Mouse (Mus musculus): ENCODE data around the gene Pomp. TPM values are rescaled to one million over a fixed set of nuclear protein-coding genes. Genes with fewer than 3 reads are reported as not detected.

Gene Pomp
- polyA plus RNA-seq (2015; fragmentation: Nextera tagmentation; extraction: Ambion mirVana), result 500 and 511 TPM in 2 replicates

GRCm38 (mm10) chr5:147860449-147861261, at the start of gene Pomp:
TSS of gene Pomp (plus strand) at chr5:147860461.
- Histone ChIP-seq H3K27ac (ENCODE audit: low read length) (peak within 1 kb of the TSS; percentile 80), H3K4me2 (ENCODE audit: low read length) (peak within 1 kb of the TSS; percentile 99), H3K36me3 (ENCODE audit: control insufficient read depth, insufficient read depth, low read length) (peaks cover 16% of the 10 kb centered on the region), H3K4me1 (ENCODE audit: control insufficient read depth, insufficient read depth, low read length) (peaks cover 12% of the 10 kb centered on the region), H3K4me3 (ENCODE audit: low read depth, low read length) (peak within 1 kb of the TSS; percentile 95), H3K27me3 (ENCODE audit: control insufficient read depth, insufficient read depth, low read depth, low read length) (no peaks in the 10 kb centered on the region), H3K9ac (ENCODE audit: low read depth, low read length) (peak within 1 kb of the TSS; percentile 79), H3K9me3 (replicated peaks; ENCODE audit: control insufficient read depth, low read length, poor library complexity, severe bottlenecking) (no peaks in the 10 kb centered on the region)
- ATAC-seq, result peak; percentile 96
- under 1% methylated on average over 68 of the region's 68 CpGs for WGBS

DNA sequence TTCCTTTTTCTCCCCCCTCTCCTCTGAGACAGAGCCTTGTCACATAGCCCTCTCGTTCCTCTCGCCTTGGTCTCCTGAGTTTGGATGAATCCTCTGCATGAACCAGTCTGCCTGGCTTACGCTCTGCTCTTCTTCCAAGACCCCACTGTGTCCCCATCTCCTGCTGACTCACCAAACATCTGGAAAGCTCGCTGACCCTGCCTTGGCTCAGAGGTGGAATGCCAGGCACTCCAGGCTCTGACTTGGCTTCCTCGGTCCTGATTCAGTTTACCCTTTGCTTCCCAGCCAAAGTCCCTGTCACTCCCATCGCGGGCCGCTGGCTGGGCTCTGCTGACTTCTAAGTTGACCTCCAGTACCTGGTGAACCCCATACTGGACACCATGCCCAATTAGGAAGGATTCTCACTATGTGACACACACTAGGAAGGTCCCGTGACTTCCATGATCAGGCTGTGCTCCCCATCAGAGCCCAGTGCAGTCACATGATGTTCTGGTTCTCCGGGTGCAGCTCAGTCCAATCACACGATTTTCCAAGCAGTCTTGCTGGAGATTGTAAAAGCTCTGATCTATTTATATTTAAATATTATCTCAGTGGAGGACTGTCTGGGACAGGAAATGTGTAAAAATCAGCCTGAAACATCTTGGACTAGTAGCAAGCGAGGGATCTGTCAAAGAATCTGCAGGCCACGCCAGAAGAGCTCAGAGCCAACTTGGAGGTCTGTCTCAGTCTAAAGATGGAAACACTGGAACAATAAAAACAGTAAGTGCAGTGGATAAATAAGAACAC, 47.8 kb upstream of the Pomp start:
- H3K4me3 ChIP-seq (ENCODE audit: low read depth, low read length), result no peak overlapping the region
- H3K4me1 ChIP-seq (ENCODE audit: control insufficient read depth, insufficient read depth, low read length), result no peaks in the 10 kb centered on the region
- WGBS, result 88% methylated on average over 13 of the region's 13 CpGs
- H3K4me2 ChIP-seq (ENCODE audit: low read length), result no peak overlapping the region
- no peak overlapping the region for H3K9ac ChIP-seq (ENCODE audit: low read depth, low read length)
- no peaks in the 10 kb centered on the region for H3K36me3 ChIP-seq (ENCODE audit: control insufficient read depth, insufficient read depth, low read length)
- no peaks in the 10 kb centered on the region for H3K27me3 ChIP-seq (ENCODE audit: control insufficient read depth, insufficient read depth, low read depth, low read length)
- no peak for ATAC-seq
- H3K9me3 ChIP-seq (replicated peaks; ENCODE audit: control insufficient read depth, low read length, poor library complexity, severe bottlenecking), result no peaks in the 10 kb centered on the region
- no peak overlapping the region for H3K27ac ChIP-seq (ENCODE audit: low read length)

DNA sequence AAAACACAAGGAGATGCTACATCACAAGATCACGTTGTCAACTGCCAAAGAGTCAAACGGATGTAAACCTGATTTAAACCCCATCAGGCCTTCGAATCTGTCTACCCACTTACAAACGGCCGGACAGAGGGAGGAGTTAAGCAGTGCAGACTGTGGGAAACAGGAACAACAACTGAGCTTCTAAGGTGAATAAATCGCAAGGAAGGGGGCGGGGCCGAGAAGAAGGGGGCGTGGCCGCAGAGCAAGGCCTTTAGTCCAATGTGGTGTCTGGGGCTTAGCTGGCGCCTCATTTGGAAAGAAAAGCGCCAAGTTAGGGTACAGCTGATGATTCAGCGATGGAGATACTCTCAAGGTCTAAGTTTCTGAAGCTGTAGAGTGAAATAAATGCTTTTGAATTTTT, 45.3 kb upstream of the Pomp start:
- no peak overlapping the region for H3K4me3 ChIP-seq (ENCODE audit: low read depth, low read length)
- H3K4me2 ChIP-seq (ENCODE audit: low read length), result no peak overlapping the region
- WGBS, result 86% methylated on average over 13 of the region's 13 CpGs
- no peak overlapping the region for H3K27ac ChIP-seq (ENCODE audit: low read length)
- no peaks in the 10 kb centered on the region for H3K36me3 ChIP-seq (ENCODE audit: control insufficient read depth, insufficient read depth, low read length)
- no peaks in the 10 kb centered on the region for H3K27me3 ChIP-seq (ENCODE audit: control insufficient read depth, insufficient read depth, low read depth, low read length)
- ATAC-seq, result no peak
- H3K4me1 ChIP-seq (ENCODE audit: control insufficient read depth, insufficient read depth, low read length), result no peaks in the 10 kb centered on the region
- H3K9ac ChIP-seq (ENCODE audit: low read depth, low read length), result no peak overlapping the region
- H3K9me3 ChIP-seq (replicated peaks; ENCODE audit: control insufficient read depth, low read length, poor library complexity, severe bottlenecking), result no peaks in the 10 kb centered on the region

GRCm38 (mm10) chr5:147815592-147815991, 44.7 kb upstream of the Pomp start:
- 85% methylated on average over 8 of the region's 8 CpGs for WGBS

GRCm38 (mm10) chr5:147816465-147816864, 43.8 kb upstream of the Pomp start:
- no peak overlapping the region for H3K4me3 ChIP-seq (ENCODE audit: low read depth, low read length)
- no peak overlapping the region for H3K4me2 ChIP-seq (ENCODE audit: low read length)
- no peaks in the 10 kb centered on the region for H3K27me3 ChIP-seq (ENCODE audit: control insufficient read depth, insufficient read depth, low read depth, low read length)
- H3K36me3 ChIP-seq (ENCODE audit: control insufficient read depth, insufficient read depth, low read length), result no peaks in the 10 kb centered on the region
- no peak overlapping the region for H3K9ac ChIP-seq (ENCODE audit: low read depth, low read length)
- no peaks in the 10 kb centered on the region for H3K9me3 ChIP-seq (replicated peaks; ENCODE audit: control insufficient read depth, low read length, poor library complexity, severe bottlenecking)
- WGBS, result 65% methylated on average over 4 of the region's 4 CpGs
- no peaks in the 10 kb centered on the region for H3K4me1 ChIP-seq (ENCODE audit: control insufficient read depth, insufficient read depth, low read length)
- ATAC-seq, result no peak
- H3K27ac ChIP-seq (ENCODE audit: low read length), result no peak overlapping the region

More at GRCm38 (mm10) chr5:147815592-147815991, 44.7 kb upstream of the Pomp start:
- no peaks in the 10 kb centered on the region for H3K9me3 ChIP-seq (replicated peaks; ENCODE audit: control insufficient read depth, low read length, poor library complexity, severe bottlenecking)
- H3K4me2 ChIP-seq (ENCODE audit: low read length), result no peak overlapping the region
- no peaks in the 10 kb centered on the region for H3K4me1 ChIP-seq (ENCODE audit: control insufficient read depth, insufficient read depth, low read length)
- no peaks in the 10 kb centered on the region for H3K36me3 ChIP-seq (ENCODE audit: control insufficient read depth, insufficient read depth, low read length)
- no peak for ATAC-seq
- H3K27me3 ChIP-seq (ENCODE audit: control insufficient read depth, insufficient read depth, low read depth, low read length), result no peaks in the 10 kb centered on the region
- H3K9ac ChIP-seq (ENCODE audit: low read depth, low read length), result no peak overlapping the region
- no peak overlapping the region for H3K27ac ChIP-seq (ENCODE audit: low read length)
- no peak overlapping the region for H3K4me3 ChIP-seq (ENCODE audit: low read depth, low read length)

DNA sequence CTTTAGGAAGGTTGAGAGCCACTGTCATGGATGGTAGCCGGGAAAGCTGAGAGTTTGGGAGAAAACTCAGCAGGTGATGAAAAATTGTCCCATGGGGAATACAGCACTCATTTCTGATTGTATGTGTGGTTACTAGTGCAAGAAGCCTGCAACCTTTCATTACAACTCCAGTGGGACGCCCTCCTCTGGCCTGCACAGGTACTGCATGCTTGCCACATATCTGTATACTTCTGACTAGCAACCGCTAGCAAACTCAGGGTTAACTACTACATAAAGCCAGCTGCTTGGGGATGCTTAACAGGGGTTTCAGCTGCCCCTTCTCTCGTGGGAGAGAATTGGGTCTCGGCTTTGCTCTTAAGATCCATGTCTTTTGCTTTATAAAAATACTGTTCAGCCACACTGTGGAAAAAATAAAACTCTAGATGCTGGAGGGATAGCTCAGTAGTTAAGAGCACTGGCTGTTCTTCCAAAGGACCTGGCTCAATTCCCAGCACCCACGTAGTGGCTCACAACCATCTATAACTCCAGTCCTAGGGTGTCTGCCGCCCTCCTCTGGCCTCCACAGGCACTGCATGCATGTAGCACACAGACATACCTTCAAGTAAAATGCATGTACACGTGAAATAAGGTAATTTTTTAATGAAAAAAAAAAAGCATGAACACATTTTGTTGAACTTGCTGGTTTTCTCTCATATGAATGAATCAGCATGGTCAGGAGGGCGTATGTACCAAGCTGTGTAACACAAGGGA, 42.3 kb upstream of the Pomp start:
- Histone ChIP-seq H3K27me3 (ENCODE audit: control insufficient read depth, insufficient read depth, low read depth, low read length) (no peaks in the 10 kb centered on the region), H3K27ac (ENCODE audit: low read length) (no peak overlapping the region), H3K36me3 (ENCODE audit: control insufficient read depth, insufficient read depth, low read length) (no peaks in the 10 kb centered on the region), H3K4me3 (ENCODE audit: low read depth, low read length) (no peak overlapping the region), H3K4me2 (ENCODE audit: low read length) (no peak overlapping the region), H3K4me1 (ENCODE audit: control insufficient read depth, insufficient read depth, low read length) (no peaks in the 10 kb centered on the region), H3K9me3 (replicated peaks; ENCODE audit: control insufficient read depth, low read length, poor library complexity, severe bottlenecking) (no peaks in the 10 kb centered on the region), H3K9ac (ENCODE audit: low read depth, low read length) (no peak overlapping the region)
- WGBS, result 89% methylated on average over 9 of the region's 9 CpGs
- no peak for ATAC-seq

GRCm38 (mm10) chr5:147818866-147819265, 41.4 kb upstream of the Pomp start:
- no peak for ATAC-seq
- WGBS, result 92% methylated on average over 8 of the region's 8 CpGs

GRCm38 (mm10) chr5:147819895-147820294, 40.4 kb upstream of the Pomp start:
- no peak overlapping the region for H3K27ac ChIP-seq (ENCODE audit: low read length)
- no peaks in the 10 kb centered on the region for H3K27me3 ChIP-seq (ENCODE audit: control insufficient read depth, insufficient read depth, low read depth, low read length)
- WGBS, result 90% methylated on average over 7 of the region's 7 CpGs
- no peak overlapping the region for H3K4me2 ChIP-seq (ENCODE audit: low read length)
- H3K4me3 ChIP-seq (ENCODE audit: low read depth, low read length), result no peak overlapping the region
- H3K9me3 ChIP-seq (replicated peaks; ENCODE audit: control insufficient read depth, low read length, poor library complexity, severe bottlenecking), result no peaks in the 10 kb centered on the region
- no peaks in the 10 kb centered on the region for H3K4me1 ChIP-seq (ENCODE audit: control insufficient read depth, insufficient read depth, low read length)
- H3K9ac ChIP-seq (ENCODE audit: low read depth, low read length), result no peak overlapping the region
- ATAC-seq, result no peak
- H3K36me3 ChIP-seq (ENCODE audit: control insufficient read depth, insufficient read depth, low read length), result no peaks in the 10 kb centered on the region

More at GRCm38 (mm10) chr5:147818866-147819265, 41.4 kb upstream of the Pomp start:
- Histone ChIP-seq H3K4me2 (ENCODE audit: low read length) (no peak overlapping the region), H3K27ac (ENCODE audit: low read length) (no peak overlapping the region), H3K9me3 (replicated peaks; ENCODE audit: control insufficient read depth, low read length, poor library complexity, severe bottlenecking) (no peaks in the 10 kb centered on the region), H3K9ac (ENCODE audit: low read depth, low read length) (no peak overlapping the region), H3K27me3 (ENCODE audit: control insufficient read depth, insufficient read depth, low read depth, low read length) (no peaks in the 10 kb centered on the region), H3K4me1 (ENCODE audit: control insufficient read depth, insufficient read depth, low read length) (no peaks in the 10 kb centered on the region), H3K36me3 (ENCODE audit: control insufficient read depth, insufficient read depth, low read length) (no peaks in the 10 kb centered on the region), H3K4me3 (ENCODE audit: low read depth, low read length) (no peak overlapping the region)
